Mouse (Mus musculus): ENCODE measurements around the gene Rftn1. TPM values are rescaled to one million over a fixed set of nuclear protein-coding genes. Genes with fewer than 3 reads are reported as not detected.

The Rftn1 gene
- polyA plus RNA-seq, 1 experiment: 16.8 TPM

GRCm38 (mm10) chr17:50135466-50135865 is 55.0 kb downstream of the Rftn1 start:
- DNase-seq: no peak
- H3K27ac ChIP-seq (ENCODE audit: insufficient read depth, low read length): no peak overlapping the region
- H3K4me3 ChIP-seq (replicated peaks; ENCODE audit: insufficient read depth, low read depth, low read length): no peak overlapping the region
- WGBS: 93% methylated on average over 10 of the region's 10 CpGs
- no peaks in the 10 kb centered on the region for H3K4me1 ChIP-seq (ENCODE audit: control insufficient read depth, insufficient read depth, low read length)
- no peak for TF ChIP-seq POLR2A (IDR thresholded peaks at IDR 0.05; ENCODE audit: borderline replicate concordance, insufficient read depth, low read length)
- no peak for TF ChIP-seq CTCF (IDR thresholded peaks at IDR 0.05; ENCODE audit: borderline replicate concordance, insufficient read depth, low read depth, low read length)
- no peaks in the 10 kb centered on the region for H3K27me3 ChIP-seq (ENCODE audit: control insufficient read depth, insufficient read depth, low read length)

- DNase-seq: no peak
- H3K4me3 ChIP-seq (replicated peaks; ENCODE audit: insufficient read depth, low read depth, low read length): no peak overlapping the region
- H3K27me3 ChIP-seq (ENCODE audit: control insufficient read depth, insufficient read depth, low read length): no peaks in the 10 kb centered on the region
- TF ChIP-seq POLR2A (IDR thresholded peaks at IDR 0.05; ENCODE audit: borderline replicate concordance, insufficient read depth, low read length) (no peak), CTCF (IDR thresholded peaks at IDR 0.05; ENCODE audit: borderline replicate concordance, insufficient read depth, low read depth, low read length) (no peak)
- H3K27ac ChIP-seq (ENCODE audit: insufficient read depth, low read length): no peak overlapping the region
- 85% methylated on average over 4 of the region's 4 CpGs for WGBS
- H3K4me1 ChIP-seq (ENCODE audit: control insufficient read depth, insufficient read depth, low read length): no peaks in the 10 kb centered on the region
Observed at GRCm38 (mm10) chr17:50131698-50132097, 58.8 kb downstream of the Rftn1 start.

GRCm38 (mm10) chr17:50130421-50130820 is 60.1 kb downstream of the Rftn1 start:
- Histone ChIP-seq H3K4me1 (ENCODE audit: control insufficient read depth, insufficient read depth, low read length) (no peaks in the 10 kb centered on the region), H3K27me3 (ENCODE audit: control insufficient read depth, insufficient read depth, low read length) (no peaks in the 10 kb centered on the region), H3K27ac (ENCODE audit: insufficient read depth, low read length) (no peak overlapping the region), H3K4me3 (replicated peaks; ENCODE audit: insufficient read depth, low read depth, low read length) (no peak overlapping the region)
- 23% methylated on average over 4 of the region's 4 CpGs for WGBS
- DNase-seq: no peak
- no peak for TF ChIP-seq POLR2A (IDR thresholded peaks at IDR 0.05; ENCODE audit: borderline replicate concordance, insufficient read depth, low read length)
- TF ChIP-seq CTCF (IDR thresholded peaks at IDR 0.05; ENCODE audit: borderline replicate concordance, insufficient read depth, low read depth, low read length): no peak

- WGBS: 73% methylated on average over 3 of the region's 3 CpGs
- H3K27ac ChIP-seq (ENCODE audit: insufficient read depth, low read length): no peak overlapping the region
- H3K4me1 ChIP-seq (ENCODE audit: control insufficient read depth, insufficient read depth, low read length): no peaks in the 10 kb centered on the region
- no peak for TF ChIP-seq POLR2A (IDR thresholded peaks at IDR 0.05; ENCODE audit: borderline replicate concordance, insufficient read depth, low read length)
- no peaks in the 10 kb centered on the region for H3K27me3 ChIP-seq (ENCODE audit: control insufficient read depth, insufficient read depth, low read length)
- no peak overlapping the region for H3K4me3 ChIP-seq (replicated peaks; ENCODE audit: insufficient read depth, low read depth, low read length)
- DNase-seq: no peak
Observed at GRCm38 (mm10) chr17:50128392-50128791, 62.1 kb downstream of the Rftn1 start.

- DNase-seq: no peak
- WGBS: 73% methylated on average over 9 of the region's 9 CpGs
- no peak overlapping the region for H3K4me3 ChIP-seq (replicated peaks; ENCODE audit: insufficient read depth, low read depth, low read length)
- H3K4me1 ChIP-seq (ENCODE audit: control insufficient read depth, insufficient read depth, low read length): no peaks in the 10 kb centered on the region
- TF ChIP-seq POLR2A (IDR thresholded peaks at IDR 0.05; ENCODE audit: borderline replicate concordance, insufficient read depth, low read length) (no peak), CTCF (IDR thresholded peaks at IDR 0.05; ENCODE audit: borderline replicate concordance, insufficient read depth, low read depth, low read length) (no peak)
- no peak overlapping the region for H3K27ac ChIP-seq (ENCODE audit: insufficient read depth, low read length)
- H3K27me3 ChIP-seq (ENCODE audit: control insufficient read depth, insufficient read depth, low read length): no peaks in the 10 kb centered on the region
Observed at GRCm38 (mm10) chr17:50127045-50127813, 63.2 kb downstream of the Rftn1 start.

- Histone ChIP-seq H3K4me3 (replicated peaks; ENCODE audit: insufficient read depth, low read depth, low read length) (no peak overlapping the region), H3K27me3 (ENCODE audit: control insufficient read depth, insufficient read depth, low read length) (no peaks in the 10 kb centered on the region), H3K4me1 (ENCODE audit: control insufficient read depth, insufficient read depth, low read length) (no peaks in the 10 kb centered on the region), H3K27ac (ENCODE audit: insufficient read depth, low read length) (no peak overlapping the region)
- no peak for DNase-seq
- 75% methylated on average over 2 of the region's 2 CpGs for WGBS
- no peak for TF ChIP-seq CTCF (IDR thresholded peaks at IDR 0.05; ENCODE audit: borderline replicate concordance, insufficient read depth, low read depth, low read length)
- no peak for TF ChIP-seq POLR2A (IDR thresholded peaks at IDR 0.05; ENCODE audit: borderline replicate concordance, insufficient read depth, low read length)
Observed at GRCm38 (mm10) chr17:50126545-50126944, 63.9 kb downstream of the Rftn1 start.

GRCm38 (mm10) chr17:50125900-50126299 is 64.6 kb downstream of the Rftn1 start:
- Histone ChIP-seq H3K27me3 (ENCODE audit: control insufficient read depth, insufficient read depth, low read length) (no peaks in the 10 kb centered on the region), H3K27ac (ENCODE audit: insufficient read depth, low read length) (no peak overlapping the region), H3K4me3 (replicated peaks; ENCODE audit: insufficient read depth, low read depth, low read length) (no peak overlapping the region), H3K4me1 (ENCODE audit: control insufficient read depth, insufficient read depth, low read length) (no peaks in the 10 kb centered on the region)
- DNase-seq: no peak
- 97% methylated on average over 5 of the region's 5 CpGs for WGBS
- no peak for TF ChIP-seq POLR2A (IDR thresholded peaks at IDR 0.05; ENCODE audit: borderline replicate concordance, insufficient read depth, low read length)
- no peak for TF ChIP-seq CTCF (IDR thresholded peaks at IDR 0.05; ENCODE audit: borderline replicate concordance, insufficient read depth, low read depth, low read length)

- Histone ChIP-seq H3K27ac (ENCODE audit: insufficient read depth, low read length) (no peak overlapping the region), H3K4me3 (replicated peaks; ENCODE audit: insufficient read depth, low read depth, low read length) (no peak overlapping the region), H3K4me1 (ENCODE audit: control insufficient read depth, insufficient read depth, low read length) (no peaks in the 10 kb centered on the region), H3K27me3 (ENCODE audit: control insufficient read depth, insufficient read depth, low read length) (no peaks in the 10 kb centered on the region)
- no peak for DNase-seq
- 95% methylated on average over 3 of the region's 3 CpGs for WGBS
- TF ChIP-seq POLR2A (IDR thresholded peaks at IDR 0.05; ENCODE audit: borderline replicate concordance, insufficient read depth, low read length) (no peak), CTCF (IDR thresholded peaks at IDR 0.05; ENCODE audit: borderline replicate concordance, insufficient read depth, low read depth, low read length) (no peak)
Observed at GRCm38 (mm10) chr17:50125245-50125798, 65.2 kb downstream of the Rftn1 start.
